Mouse (Mus musculus) forebrain, postnatal 0 days (tissue): ENCODE data around the gene Txlna. TPM values are rescaled to one million over a fixed set of nuclear protein-coding genes. Genes with fewer than 3 reads are reported as not detected.

Experiments
- ATAC-seq: fragments of 200-750 bp; cut with Nextera tagmentation; 2 replicates; pipeline ENCODE4 v1.8.0; 2017; ENCODE audit warnings: mild to moderate bottlenecking, moderate library complexity
- DNase-seq: peaks from one replicate; pipeline ENCODE4 v3.0.0-alpha.2; 2015
- H3K27ac ChIP-seq: fragments of 300-500 bp; sonication (generic); 2 replicates; pipeline ENCODE4 v1.5.1; 2014; ENCODE audit warnings: low read depth, mild to moderate bottlenecking, antibody characterized with exemption, low read length, moderate library complexity, mixed read lengths
- H3K27me3 ChIP-seq: fragments of 300-500 bp; sonication (generic); 2 replicates; pipeline ENCODE4 v1.6.1; 2014; ENCODE audit warnings: mild to moderate bottlenecking, low read length, mixed read lengths; ENCODE audit not compliant: insufficient read depth
- H3K36me3 ChIP-seq: fragments of 300-500 bp; sonication (generic); 2 replicates; pipeline ENCODE4 v1.6.1; 2014; ENCODE audit warnings: mild to moderate bottlenecking, moderate library complexity; ENCODE audit not compliant: insufficient read depth
- H3K4me1 ChIP-seq: fragments of 300-500 bp; sonication (generic); 2 replicates; pipeline ENCODE4 v1.6.1; 2014; ENCODE audit warnings: antibody characterized with exemption; ENCODE audit not compliant: insufficient read depth
- H3K4me2 ChIP-seq: fragments of 300-500 bp; sonication (generic); 2 replicates; pipeline ENCODE4 v1.6.1; 2014; ENCODE audit warnings: low read depth, mild to moderate bottlenecking, moderate library complexity
- H3K4me3 ChIP-seq: fragments of 300-500 bp; sonication (generic); 2 replicates; pipeline ENCODE4 v1.5.1; 2014; ENCODE audit warnings: low read depth, low read length, mixed read lengths
- H3K9ac ChIP-seq: fragments of 300-500 bp; sonication (generic); 2 replicates; pipeline ENCODE4 v1.6.1; 2014; ENCODE audit warnings: mild to moderate bottlenecking
- H3K9me3 ChIP-seq: fragments of 300-500 bp; sonication (generic); 2 replicates; pipeline ENCODE4 v1.6.1; 2016; ENCODE audit warnings: low read length
- CTCF ChIP-seq: sonication (generic); IDR thresholded peaks from 2 replicates; pipeline ENCODE4 v1.5.1; 2016; ENCODE audit warnings: antibody characterized with exemption, control low read depth, low read depth
- WGBS: fragments of 180-500 bp; shearing (Covaris S2); extraction: QIAGEN DNeasy Blood & Tissue Kit; methylation state at CpG from one replicate; pipeline ENCODE4 v1.1.7; 2014; 5-methylcytosine and 5-hydroxymethylcytosine counted together
- polyA plus RNA-seq: library from polyadenylated mRNA; unstranded; fragments of >200 nt; fragmentation: Nextera tagmentation; extraction: Ambion mirVana; gene quantifications from 2 replicates; pipeline ENCODE4 v1.2.1, GENCODE M21; 2015
- total RNA-seq: library from RNA; depleted of rRNA; stranded (reverse); fragments of >200 nt; gene quantifications from 2 replicates; pipeline ENCODE4 v1.2.3, GENCODE M21; 2014

Txlna gene
- total and polyA plus RNA-seq, 2 experiments from 2014 or later: 28.4 to 45.0 TPM

GRCm38 (mm10) chr4:129600233-129601158, 40.4 kb downstream of the Txlna start, which contains the start of the genes Eif3i and Tmem234:
Gene Eif3i, minus strand, starts transcription at chr4:129600648.
Gene Tmem234, plus strand, starts transcription at chr4:129600668.
- H3K36me3 ChIP-seq: peaks cover 26% of the 10 kb centered on the region

GRCm38 (mm10) chr4:129588865-129589264, 52.0 kb downstream of the Txlna start:
- WGBS: 79% methylated on average over 4 of the region's 4 CpGs

More at GRCm38 (mm10) chr4:129600233-129601158, 40.4 kb downstream of the Txlna start, which contains the start of the genes Eif3i and Tmem234:
- 2% methylated on average over 73 of the region's 74 CpGs for WGBS
- TF ChIP-seq CTCF: peak; percentile 43
- Histone ChIP-seq H3K4me1 (peaks cover 15% of the 10 kb centered on the region; the same call in 1 of the 2 replicates), H3K9ac (peak within 1 kb of the TSS; percentile 86), H3K9me3 (no peaks in the 10 kb centered on the region), H3K4me2 (peak within 1 kb of the TSS; percentile 79), H3K4me3 (peak within 1 kb of the TSS; percentile 77), H3K27ac (peak within 1 kb of the TSS; percentile 77), H3K27me3 (no peaks in the 10 kb centered on the region)
- ATAC-seq: peak; percentile 99
- DNase-seq: peak; percentile 89

DNA sequence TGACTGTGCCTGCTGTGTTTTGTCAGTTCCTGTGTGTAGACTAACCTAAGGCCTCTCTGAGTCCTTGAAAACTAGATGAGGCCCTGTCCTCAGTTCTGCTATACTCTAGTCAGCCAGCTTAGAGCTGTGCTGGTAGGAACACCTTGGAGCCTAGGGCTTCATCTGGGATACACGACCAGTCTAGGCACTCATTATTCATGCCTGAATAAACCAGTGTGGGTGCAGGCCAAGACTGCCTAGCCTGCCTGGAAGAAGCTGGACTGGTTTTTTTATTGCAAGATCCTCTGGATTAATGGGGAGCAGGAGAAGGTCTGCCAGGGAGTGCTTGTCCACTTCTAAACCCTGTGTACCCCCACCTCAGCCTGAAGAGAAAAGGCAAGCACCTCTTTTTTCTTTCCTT, 53.9 kb downstream of the Txlna start:
- Histone ChIP-seq H3K36me3 (peaks cover 17% of the 10 kb centered on the region), H3K27ac (no peak overlapping the region), H3K4me2 (no peak overlapping the region), H3K4me1 (no peaks in the 10 kb centered on the region), H3K9me3 (no peaks in the 10 kb centered on the region), H3K4me3 (no peak overlapping the region), H3K27me3 (no peaks in the 10 kb centered on the region), H3K9ac (no peak overlapping the region)
- TF ChIP-seq CTCF: no peak
- no peak for ATAC-seq
- DNase-seq: no peak
- WGBS: 15% methylated on average over 1 of the region's 1 CpGs

More at GRCm38 (mm10) chr4:129588865-129589264, 52.0 kb downstream of the Txlna start:
- ATAC-seq (no peak), DNase-seq (no peak)
- Histone ChIP-seq H3K4me1 (no peaks in the 10 kb centered on the region), H3K4me2 (no peak overlapping the region), H3K27ac (no peak overlapping the region), H3K36me3 (peaks cover 32% of the 10 kb centered on the region), H3K4me3 (no peak overlapping the region), H3K9me3 (no peaks in the 10 kb centered on the region), H3K9ac (no peak overlapping the region), H3K27me3 (no peaks in the 10 kb centered on the region)
- TF ChIP-seq CTCF: no peak

DNA sequence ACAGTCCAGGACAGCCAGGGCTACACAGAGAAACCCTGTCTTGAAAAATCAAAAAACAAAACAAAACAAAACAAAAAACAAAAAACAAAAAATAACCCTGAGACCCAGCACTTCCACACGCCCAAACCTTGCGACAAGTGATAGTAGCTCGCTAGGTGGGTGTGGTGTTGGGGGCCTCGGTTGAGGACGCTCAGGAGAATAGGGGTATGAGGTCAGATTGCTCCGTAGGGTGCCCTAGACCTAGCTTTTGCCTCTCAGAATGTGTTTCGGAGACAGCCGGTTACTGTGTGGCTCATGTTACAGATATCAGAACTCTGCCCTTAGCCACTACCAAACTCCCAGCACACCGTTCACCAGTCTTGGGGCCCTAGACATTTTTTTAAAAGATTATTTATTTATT, 55.1 kb downstream of the Txlna start:
- Histone ChIP-seq H3K9ac (no peak overlapping the region), H3K36me3 (peaks cover 5% of the 10 kb centered on the region), H3K4me2 (peak overlapping the region; percentile 60; the same call in 1 of the 2 replicates), H3K27me3 (no peaks in the 10 kb centered on the region), H3K27ac (no peak overlapping the region), H3K9me3 (no peaks in the 10 kb centered on the region), H3K4me3 (no peak overlapping the region), H3K4me1 (no peaks in the 10 kb centered on the region)
- DNase-seq (no peak), ATAC-seq (no peak)
- WGBS: 85% methylated on average over 9 of the region's 9 CpGs
- no peak for TF ChIP-seq CTCF

- Histone ChIP-seq H3K4me2 (peak overlapping the region; percentile 60), H3K9me3 (no peaks in the 10 kb centered on the region), H3K4me3 (peak overlapping the region; percentile 33), H3K9ac (peak overlapping the region; percentile 31), H3K36me3 (no peaks in the 10 kb centered on the region), H3K27me3 (no peaks in the 10 kb centered on the region), H3K4me1 (no peaks in the 10 kb centered on the region), H3K27ac (peak overlapping the region; percentile 36; the same call in 1 of the 2 replicates)
- ATAC-seq (peak; percentile 75), DNase-seq (peak; percentile 72)
- TF ChIP-seq CTCF: peak; percentile 69
- WGBS: 2% methylated on average over 36 of the region's 36 CpGs
These were observed 55.8 kb downstream of the Txlna start for GRCm38 (mm10) chr4:129584884-129585608.

- no peak overlapping the region for H3K27ac ChIP-seq
- H3K4me1 ChIP-seq: no peaks in the 10 kb centered on the region
- 61% methylated on average over 1 of the region's 1 CpGs for WGBS
- H3K9ac ChIP-seq: no peak overlapping the region
- TF ChIP-seq CTCF: no peak
- H3K9me3 ChIP-seq: no peaks in the 10 kb centered on the region
- peak overlapping the region; percentile 33; the same call in 1 of the 2 replicates for H3K4me3 ChIP-seq
- no peaks in the 10 kb centered on the region for H3K27me3 ChIP-seq
- H3K4me2 ChIP-seq: peak overlapping the region; percentile 60
- no peak for DNase-seq
- ATAC-seq: no peak
- no peaks in the 10 kb centered on the region for H3K36me3 ChIP-seq
These were observed 56.5 kb downstream of the Txlna start for GRCm38 (mm10) chr4:129584370-129584769.
